Mouse (Mus musculus) adrenal gland, postnatal 4 days (tissue): Measurements from ENCODE around the gene Fzd7. TPM values are rescaled to one million over a fixed set of nuclear protein-coding genes. Genes with fewer than 3 reads are reported as not detected.
"Not testable (repeated sequence)": the region's sequence is repeated elsewhere in the genome, so short reads cannot be mapped to it uniquely, and the experiment has no call there.

ENCODE experiments used
- DNase-seq, 2 experiments: peaks; one replicate each; pipeline ENCODE4 v3.0.0; 2021 to 2022; ENCODE audit warnings: low spot score in 2 of 2, mixed read lengths in 2 of 2
- long read RNA-seq, 2 experiments: library from polyadenylated mRNA; stranded (forward); transcript quantifications; one replicate each; pipeline ENCODE4 v2.0.0; 2021
- total RNA-seq, 2 experiments: library from RNA; stranded (reverse); gene quantifications; 2 replicates each; pipeline ENCODE4 v1.2.3; 2021

Fzd7 gene
- 10 to 100 TPM; 23.6 to 28.7 TPM for total RNA-seq
- long read RNA-seq, experiment 1, full-length matches to known transcripts: 4 of 4 reads
- long read RNA-seq, experiment 1, partial matches to known transcripts: 0 of 4 reads
- long read RNA-seq, experiment 1, other reads (novel, unspliced or antisense): 0 of 4 reads
- long read RNA-seq, experiment 2, full-length matches to known transcripts: 11 of 11 reads
- long read RNA-seq, experiment 2, partial matches to known transcripts: 0 of 11 reads
- long read RNA-seq, experiment 2, other reads (novel, unspliced or antisense): 0 of 11 reads

DNA sequence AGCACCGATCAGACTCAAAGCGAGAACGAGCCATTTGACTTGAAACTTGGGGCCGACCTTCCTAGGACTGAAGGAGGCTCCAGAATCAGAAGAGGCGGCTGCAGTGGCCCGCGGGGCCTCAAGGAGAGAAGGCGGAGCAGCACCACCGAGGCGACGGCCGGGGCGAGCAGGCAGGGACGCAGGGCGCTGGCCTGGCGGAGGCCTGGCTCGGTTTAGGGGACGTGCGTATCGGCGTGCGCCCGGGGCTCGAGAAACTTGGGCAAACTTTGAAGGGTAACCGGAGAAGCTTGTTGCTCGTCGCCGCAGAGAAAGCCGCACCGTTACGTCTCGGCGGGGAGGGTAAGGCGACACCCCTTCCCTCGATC lies at the start of gene Fzd7:
TSS of gene Fzd7 (plus strand) at position 94 of the 365 bp plus-strand sequence.
- peak in 1 of 2 experiments; percentile 30 for DNase-seq

DNA sequence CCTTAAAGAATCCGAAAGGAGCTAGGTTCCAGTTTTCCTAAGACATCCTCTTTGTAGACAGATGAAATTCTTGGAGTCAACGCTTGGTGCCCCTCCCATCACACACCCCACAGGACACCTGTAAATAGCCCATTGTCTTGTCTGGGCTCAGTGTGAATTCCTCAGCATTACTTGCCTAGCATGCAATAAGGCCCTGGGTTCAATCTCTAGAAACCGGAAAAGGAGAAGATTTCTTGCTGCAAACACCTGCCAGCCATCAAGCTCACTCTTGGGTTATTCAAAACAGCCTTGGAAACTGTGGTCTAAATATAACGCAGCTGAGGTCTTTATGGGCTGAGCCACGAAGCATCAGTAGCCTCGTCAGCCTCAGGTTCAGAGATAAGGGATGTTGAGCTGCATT lies 48.9 kb upstream of the Fzd7 start:
- DNase-seq: no peak

DNA sequence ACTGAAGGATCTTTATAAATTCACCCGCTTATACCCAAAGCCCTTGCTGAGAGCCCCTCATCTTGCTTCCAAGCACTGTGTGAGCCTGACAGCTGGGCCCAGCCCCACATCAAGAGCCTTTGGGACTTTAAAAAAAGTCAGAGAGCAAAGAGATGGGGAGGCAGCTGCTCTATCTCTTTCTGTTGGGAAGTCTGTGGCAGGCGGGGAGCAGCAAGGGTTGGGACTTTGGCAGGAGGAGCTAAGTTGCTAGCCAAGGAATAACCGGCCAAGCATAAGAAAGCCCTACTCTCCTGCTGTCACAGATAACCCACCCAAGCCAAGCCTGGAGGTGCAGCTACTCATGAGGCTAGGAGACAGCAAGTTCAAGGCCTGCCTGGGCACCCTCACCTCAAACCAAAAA lies 48.2 kb upstream of the Fzd7 start:
- DNase-seq: no peak

DNA sequence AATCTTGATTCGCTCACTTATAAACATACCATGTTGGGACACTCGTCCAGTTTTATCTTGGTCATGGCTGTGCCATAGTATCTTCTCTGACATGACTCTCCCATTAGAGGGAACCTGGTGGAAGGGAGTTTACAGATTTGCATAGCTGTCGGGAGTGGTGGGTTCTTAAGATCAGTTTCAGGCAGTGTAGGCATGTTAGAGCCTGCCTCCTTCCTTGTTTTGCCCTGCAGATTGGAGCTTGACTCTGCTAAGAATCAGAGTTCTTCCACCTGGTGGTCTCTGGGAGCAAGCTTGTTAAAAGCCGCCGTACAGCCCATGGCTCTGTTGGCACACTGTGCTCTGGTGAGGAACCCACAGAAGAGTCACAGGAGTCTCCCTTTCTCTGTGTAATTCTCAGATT lies 47.0 kb upstream of the Fzd7 start:
- no peak for DNase-seq

DNA sequence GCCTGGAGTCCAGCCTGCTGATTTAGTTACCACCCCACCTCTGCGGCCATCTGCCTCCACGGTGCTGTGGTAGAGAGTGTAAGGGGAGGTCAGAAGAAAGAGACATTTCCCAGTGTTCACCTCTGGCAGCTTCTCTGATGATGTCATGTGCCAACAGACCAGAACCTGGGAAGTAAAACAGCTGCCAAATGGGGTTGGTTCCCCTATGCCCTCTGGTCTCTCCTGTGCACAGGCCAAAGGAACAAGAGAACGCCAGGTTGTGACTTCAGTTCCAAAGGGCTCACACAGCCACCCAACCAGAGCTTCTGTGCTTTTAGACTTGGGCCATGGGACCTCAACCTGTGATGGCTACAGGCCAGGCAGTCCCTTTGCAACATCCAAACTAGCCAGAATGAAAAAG lies 45.9 kb upstream of the Fzd7 start:
- no peak for DNase-seq

DNA sequence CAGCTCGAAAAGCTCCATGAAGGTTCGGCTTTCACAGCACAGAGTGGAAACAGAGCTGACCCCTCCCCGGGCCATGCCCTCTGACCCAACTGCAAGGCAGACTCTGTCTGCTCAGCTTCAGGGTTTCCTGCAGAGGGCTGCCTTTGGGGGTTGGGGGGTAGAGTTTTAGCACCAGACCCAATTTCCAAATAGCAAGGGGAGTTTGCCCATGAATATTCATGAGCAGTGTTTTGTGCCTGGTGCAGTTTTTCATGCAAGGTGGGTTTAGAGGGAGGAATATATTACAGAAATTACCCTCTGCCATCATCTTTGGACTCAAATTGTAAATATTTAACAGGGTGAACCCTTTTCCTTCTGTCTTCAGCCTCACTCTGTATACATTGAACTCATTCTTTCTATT lies 44.3 kb upstream of the Fzd7 start:
- DNase-seq: no peak

DNA sequence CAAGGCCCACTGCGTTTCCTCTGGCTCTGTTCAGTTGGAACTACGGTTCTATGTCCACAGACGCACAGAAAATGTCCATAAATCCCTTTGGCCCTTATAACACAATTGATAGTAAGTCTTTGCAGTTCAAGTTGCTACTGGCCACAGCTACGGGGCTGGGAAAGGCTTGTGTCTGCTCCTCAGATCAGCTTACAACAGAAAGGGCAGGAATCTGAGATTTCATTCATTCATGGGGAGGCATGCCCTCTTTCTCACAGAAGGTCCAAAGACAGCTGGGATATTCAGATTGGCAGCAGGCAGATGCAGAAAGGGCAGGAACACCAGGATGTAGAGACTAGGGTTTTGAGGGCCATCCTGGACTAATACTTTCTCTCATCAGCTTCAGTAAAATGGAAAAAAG lies 43.9 kb upstream of the Fzd7 start:
- no peak for DNase-seq

DNA sequence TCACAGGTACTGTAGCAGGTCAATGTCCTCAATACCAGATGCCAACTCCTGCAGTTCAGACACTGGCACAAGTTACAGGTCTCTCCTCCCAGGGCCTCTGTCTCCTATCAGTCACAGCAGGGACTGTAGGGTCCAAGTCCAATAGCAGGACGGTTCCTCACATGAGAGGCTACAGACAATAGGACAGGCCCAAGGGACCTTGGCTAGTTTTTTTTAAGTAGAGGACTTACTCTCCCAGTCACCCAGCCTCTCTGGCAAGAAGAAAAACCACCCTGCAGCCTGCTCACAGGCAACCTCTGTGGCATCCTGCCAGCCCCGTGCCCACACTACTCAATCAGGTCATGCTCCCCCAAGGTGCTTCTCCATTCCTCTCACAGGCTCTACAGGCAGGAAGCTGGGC lies 43.0 kb upstream of the Fzd7 start:
- no peak for DNase-seq

DNA sequence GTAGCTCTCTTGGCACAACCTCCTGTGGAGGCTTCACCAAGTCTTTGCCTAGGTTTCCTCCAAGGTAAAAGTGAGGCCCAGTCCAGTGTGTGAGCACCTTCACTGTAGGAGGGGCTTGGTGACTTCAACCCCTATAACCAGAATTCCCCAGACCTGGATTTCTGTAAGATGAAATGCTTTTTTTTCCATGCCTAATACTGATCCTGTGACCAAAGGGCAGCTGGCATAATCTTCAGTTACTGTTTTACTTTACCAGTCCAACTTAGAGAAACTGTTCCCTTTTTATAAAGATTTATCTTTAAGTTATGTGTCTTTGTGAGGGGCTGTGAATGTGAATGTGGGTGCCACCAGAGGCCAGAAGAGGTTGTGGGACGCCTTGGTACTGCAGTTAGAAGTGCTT lies 42.3 kb upstream of the Fzd7 start:
- no peak for DNase-seq

DNA sequence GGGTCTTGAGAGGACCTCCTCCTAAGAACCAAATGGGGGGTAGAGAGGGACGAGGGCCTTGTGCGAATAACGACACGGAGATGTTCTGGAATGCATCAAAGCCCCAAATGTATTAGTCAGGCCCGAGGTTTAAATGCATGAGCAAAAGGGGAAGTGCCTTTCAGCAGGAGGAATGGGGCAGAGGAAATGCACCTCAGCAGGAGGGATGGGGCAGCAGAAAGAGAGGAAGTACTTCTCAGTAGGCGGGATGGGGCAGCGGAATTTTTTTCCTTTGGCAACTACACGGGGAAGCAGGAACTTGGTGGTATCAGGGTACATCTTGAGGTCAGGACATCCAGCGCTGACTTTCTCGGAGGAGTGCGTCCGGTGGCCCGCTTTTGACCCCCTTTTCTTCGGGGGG lies 39.5 kb upstream of the Fzd7 start:
- DNase-seq: not testable (repeated sequence)

DNA sequence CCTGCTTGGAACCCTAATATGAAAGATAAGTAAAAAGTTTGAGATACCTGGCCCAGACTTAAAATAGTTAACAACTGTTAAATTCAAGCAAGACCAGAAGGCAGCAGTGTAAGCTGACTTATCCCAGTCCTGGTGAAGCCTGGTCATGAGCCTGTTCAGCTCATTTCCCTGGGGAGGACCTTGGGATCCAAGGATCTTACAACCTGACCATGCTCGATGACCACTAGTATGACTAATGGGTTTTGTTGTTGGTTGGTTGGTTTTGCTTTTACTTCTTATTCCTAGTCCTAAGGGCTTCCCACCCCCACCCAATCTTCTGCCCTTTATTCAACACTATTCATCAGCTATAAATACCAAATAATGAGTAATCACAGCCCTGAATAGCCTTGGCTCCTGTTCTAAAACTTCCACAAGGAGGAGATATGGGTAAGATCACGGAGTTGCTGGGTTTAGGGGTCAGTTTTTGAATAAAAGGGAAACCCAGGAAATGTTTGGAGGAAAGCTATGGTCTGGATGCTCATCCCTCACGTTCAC lies 38.0 kb upstream of the Fzd7 start:
- no peak for DNase-seq

DNA sequence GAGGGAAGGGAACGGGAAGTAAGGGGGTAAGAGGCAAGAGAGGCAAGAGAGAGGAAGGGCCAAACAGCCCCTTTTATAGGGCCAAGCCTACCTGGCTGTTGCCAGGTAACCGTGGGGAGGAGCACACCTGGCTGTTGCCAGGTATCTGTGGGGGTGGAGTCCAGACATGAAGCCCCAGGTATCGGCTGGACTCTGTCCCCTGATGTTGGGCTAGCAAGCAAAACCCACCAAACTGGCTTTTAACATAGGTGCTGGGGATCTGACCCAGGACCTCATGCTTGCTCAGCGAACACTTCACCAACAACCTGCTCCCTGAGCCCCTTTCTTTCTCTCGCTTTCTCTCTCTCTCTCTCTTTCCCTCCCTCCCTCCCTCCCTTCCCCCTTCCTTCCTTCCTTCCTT lies 37.0 kb upstream of the Fzd7 start:
- no peak for DNase-seq

DNA sequence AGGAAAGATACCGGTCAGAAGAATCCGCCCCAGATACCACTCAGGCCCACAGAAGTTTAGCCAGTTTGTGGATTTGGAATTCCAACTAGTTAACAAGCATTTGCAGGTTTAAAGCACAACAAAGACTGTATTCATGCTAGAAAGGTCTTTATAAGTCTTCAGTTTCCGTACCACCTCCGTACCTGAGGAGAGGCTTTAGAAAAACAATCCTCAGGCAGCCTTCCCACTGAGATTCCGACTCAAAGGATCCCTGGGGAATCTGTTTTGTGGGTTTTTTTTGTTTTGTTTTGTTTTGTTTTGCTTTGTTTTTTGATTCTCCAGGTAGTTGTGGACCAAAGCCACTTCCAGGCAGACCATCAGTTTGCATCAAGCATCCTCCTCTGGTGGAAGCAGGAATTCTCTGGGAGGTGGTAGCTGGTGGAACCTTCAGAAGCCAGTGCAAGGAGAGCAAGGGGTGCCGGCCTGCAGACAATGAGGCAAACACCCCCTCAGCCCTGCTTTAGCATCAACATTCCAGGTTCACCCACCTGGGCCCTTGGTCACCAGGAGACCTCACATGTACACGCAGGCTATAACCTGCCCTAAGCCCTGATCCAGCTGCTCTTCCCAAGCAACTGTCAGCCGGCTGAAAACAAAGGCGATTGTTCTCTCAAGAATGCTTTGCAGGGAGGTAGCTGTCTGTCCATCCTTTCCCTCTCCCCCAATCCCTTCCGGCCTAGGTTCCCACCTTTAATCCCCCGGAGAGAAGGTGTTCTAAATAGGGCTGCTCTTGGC lies 33.5 kb upstream of the Fzd7 start:
- no peak for DNase-seq

DNA sequence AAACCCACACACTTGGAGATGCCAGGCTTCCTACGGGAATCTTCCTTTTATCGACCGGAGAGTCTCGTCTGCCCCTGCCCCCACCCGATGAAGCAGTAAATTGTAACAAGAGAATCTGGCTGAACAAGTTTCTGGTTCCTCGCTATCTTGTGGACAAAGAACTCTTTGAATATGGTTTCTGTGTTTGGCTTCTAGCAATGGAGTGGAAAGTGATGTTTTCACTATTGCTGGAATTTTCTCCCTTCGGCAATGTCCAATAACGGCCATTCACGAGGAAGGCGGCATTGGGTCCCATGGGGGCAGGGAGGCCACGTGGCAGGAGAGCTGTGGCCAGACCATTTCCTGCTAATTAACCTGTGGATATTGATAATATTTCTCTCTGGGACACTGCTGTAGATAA lies 32.8 kb upstream of the Fzd7 start:
- no peak for DNase-seq

DNA sequence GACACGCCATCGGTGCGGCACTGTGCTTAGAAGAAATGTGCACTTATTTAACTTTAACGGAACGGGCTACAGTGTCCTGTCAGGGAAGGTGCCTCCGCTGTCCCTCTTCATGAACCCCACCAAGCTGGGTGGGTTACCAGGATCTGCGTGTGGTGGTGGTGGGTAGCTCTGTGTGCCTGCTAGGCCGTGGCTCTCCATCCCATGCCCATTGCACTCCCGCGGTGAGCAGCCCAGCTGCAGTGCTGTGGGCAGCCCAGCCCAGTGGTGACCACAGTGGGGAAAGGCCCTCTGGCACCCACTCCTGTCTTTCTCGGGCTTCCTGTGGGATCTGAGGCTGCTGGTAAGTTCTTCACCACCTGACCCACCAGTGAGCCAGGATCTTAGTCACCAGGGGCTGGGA lies 31.3 kb upstream of the Fzd7 start:
- DNase-seq: no peak

DNA sequence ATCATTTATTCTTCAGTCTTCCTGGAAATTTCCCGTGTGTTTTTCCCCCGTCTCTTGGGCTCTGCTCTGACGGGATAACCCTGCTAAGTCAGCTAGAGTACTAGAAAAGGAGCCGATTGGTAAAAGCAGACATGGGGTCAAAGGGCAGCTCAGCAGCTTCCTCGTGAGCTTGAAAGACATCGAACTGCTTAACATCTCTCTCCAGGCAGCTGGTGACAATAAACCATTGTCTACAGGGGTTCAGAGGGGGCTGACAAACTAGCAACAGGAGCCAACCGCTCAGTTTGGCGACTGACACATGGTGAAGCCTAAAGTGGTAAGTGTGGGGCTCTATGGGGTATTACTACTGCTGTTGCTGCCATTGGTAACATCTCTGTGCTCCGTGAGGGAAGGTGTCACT lies 30.6 kb upstream of the Fzd7 start:
- DNase-seq: no peak

DNA sequence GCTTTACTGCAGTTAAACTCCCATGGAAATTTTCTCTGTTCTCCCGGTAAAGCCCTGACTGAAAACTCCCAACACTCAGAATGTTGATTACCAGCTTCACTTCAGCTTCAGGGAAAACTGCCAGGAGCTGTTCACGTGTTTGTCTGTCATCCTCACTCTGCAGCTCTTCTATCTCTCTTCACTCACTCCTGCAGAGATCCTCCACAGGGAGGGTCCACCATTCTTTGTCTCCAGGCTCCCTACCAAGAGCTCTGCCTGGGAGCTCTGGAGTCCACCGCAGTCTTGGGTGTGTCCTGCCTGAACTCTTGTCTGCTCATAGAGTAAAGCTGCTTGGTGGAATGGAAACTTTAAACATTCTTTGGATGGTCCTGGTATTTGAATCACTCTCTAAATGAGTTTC lies 25.4 kb upstream of the Fzd7 start:
- no peak for DNase-seq

DNA sequence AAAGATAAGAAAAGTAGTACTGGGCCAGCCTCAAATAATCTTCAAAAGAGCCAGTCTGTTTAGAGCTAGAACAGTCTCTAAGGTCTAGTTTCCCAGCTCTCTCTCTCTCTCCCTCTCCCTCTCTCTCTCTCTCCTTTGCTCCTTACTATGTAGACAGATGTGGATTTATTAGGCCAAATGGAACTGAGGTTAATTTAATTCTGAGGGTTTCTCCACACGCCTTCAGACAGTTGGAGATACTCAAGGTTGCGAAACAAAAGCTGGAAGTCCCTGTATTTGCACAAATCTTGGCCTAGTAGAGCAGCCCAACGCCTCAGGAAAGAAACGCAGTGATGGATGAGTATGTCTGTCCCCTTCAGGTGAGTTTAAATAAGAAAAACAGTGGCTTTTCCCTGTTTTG lies 24.4 kb upstream of the Fzd7 start:
- DNase-seq: no peak

DNA sequence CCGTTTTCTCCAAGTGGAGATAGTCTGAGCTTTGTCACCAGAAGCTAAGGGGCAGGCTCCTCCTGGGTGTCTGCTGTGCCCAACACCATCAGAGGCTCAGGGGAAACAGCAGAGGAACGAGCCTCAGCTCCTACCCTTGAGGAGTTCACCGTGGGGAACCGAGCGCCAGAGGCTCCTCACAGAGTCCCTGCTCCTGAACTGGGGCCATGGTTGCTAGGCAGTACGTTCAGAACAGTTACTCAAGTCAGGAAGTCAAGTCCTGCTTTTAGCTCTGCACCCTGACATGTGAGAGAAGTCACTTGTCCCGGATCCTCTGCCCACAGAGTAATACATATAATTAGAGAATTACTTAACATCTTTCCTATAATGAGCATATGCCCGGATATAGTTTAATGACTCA lies 23.3 kb upstream of the Fzd7 start:
- DNase-seq: no peak

DNA sequence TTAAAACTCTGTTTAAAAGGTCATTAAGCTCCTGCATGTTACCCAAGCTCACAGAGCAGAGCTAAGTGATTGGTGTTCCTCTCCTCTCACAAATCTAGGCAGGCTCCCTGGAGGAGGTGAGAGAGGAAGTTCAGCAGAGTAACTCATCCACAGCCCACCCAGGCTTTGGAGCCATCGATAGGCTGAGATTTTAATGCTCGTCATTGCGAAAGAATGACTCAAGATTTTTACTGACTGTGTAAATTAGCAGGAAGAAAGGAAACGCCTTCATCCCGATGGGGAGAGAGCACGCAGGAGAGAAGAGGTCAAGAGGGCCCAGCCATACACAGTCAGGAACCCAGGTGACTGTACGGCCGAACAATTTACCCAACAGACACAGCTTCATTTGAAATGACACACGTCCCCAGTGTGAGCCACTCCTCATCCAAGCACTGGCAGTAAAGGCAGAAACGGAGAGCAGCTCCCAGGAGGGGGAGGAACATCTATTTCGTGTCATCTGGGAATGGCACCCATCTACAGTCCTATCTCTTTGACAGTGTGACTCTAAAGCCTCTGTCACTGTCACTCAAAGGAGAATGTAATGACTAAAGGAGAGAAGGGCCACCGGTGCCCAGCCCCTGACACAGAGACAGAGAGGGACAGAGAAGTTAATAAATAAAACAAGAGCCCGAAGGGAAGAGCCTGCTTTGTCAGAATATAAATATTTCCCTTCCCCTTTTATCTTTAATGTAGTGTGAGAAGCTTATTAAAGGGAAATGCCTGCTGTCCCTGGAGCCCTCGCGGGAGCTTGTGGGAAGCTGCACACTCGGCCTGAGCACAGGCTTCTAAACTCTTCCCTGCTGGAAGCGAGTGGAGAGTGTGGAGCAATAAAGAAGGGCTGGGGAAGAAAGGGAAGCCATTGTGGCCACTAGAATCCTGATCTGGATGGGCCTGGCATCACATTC lies 17.3 kb upstream of the Fzd7 start:
- no peak for DNase-seq

DNA sequence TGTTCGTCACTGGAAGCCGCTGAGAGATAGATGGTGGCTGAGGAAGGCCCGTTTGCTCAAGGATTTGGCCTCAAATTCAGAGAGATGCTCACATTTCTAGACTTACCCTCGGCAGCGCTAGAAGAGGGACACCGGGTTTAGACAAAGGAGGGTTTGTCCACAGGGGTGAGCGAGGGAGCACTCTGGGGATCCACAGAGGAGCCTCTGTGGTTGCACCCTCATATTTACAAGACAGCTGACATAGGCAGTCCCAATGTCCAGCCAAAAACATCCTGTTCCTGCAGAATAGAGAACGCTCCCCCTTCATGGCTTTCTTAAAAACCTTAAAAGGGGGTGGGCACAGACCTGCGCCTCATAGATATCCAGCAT lies 16.6 kb upstream of the Fzd7 start:
- DNase-seq: no peak

DNA sequence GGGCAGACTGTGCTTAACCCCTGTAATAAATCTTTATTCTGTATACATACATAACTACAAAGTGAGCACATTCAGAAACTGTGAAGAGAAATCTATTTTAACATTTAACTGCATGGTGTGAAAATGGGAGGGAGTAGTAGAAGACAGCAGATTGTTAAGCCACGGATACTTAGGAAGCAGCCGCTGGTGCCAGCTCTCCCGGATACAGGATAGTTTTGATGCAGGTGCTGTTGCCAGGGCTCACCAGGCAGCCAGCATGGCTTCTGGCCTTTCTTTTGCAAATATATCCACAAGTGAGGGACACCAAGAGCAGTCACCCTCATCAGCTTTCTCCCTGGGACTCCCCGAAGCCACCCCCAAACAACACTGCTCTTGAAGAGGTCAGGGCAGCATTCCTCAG lies 13.1 kb upstream of the Fzd7 start:
- no peak for DNase-seq
